Comparison of ENCODE assay signal across 15 mouse cellular contexts in the genomic region with DNA sequence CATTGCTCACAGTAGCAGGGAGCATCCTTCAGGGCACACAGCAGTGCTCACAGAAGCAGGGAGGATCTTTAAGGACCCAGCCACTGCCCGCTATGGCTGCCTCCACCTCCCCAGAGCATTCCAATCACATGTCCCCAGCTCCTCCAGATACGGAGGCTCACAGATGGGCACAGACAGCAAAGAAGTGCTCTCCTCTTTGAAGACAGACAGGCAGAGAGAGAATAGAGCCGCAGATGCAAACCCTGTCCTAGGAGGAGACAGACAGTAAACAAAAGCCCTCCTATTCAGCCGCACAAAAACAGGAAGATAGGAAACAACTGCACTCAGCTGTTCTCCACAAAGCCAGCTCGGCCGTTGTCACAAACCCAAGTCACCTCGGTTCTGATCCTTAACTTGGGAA. TPM values are rescaled to one million over a fixed set of nuclear protein-coding genes. Genes with fewer than 3 reads are reported as not detected.
DNase-seq lines count a peak whose midpoint lies in the region; ATAC-seq and TF ChIP-seq lines count a peak whose summit lies in the region.
"Had no signal": no experiment of that assay in that cellular context is flagged by ENCODE, and none has a peak within 500 bp of the region (broad histone marks: within the 10 kb centered on the region; RNA-seq: fewer than 3 reads in every experiment).

No protein-coding gene starts in this region.

- H3K9ac ChIP-seq in stomach, embryonic 16.5 days (ENCODE audit: low read length) = peak overlapping the region; percentile 20; the same call in 1 of the 2 replicates
- no peak overlapping the region for H3K9ac ChIP-seq in stomach, postnatal 0 days (ENCODE audit: low read length)
- peak overlapping the region; percentile 37; the same call in 1 of the 2 replicates for H3K9ac ChIP-seq in forebrain, embryonic 14.5 days (ENCODE audit: low read length)
- no peak overlapping the region for H3K9ac ChIP-seq in hindbrain, embryonic 16.5 days (ENCODE audit: low read depth, low read length)
- H3K9ac ChIP-seq in neural tube, embryonic 15.5 days (replicated peaks) = no peak overlapping the region; the same call in 1 of the 2 replicates

- no peak for TF ChIP-seq EP300 in stomach, postnatal 0 days (optimal IDR thresholded peaks at IDR 0.05)

- no peaks in the 10 kb centered on the region for H3K36me3 ChIP-seq in stomach, embryonic 16.5 days (ENCODE audit: control insufficient read depth, insufficient read depth, low read length)
- H3K36me3 ChIP-seq in stomach, postnatal 0 days (ENCODE audit: control insufficient read depth, insufficient read depth, low read length) = no peaks in the 10 kb centered on the region
- peaks cover 33% of the 10 kb centered on the region for H3K36me3 ChIP-seq in forebrain, embryonic 14.5 days (ENCODE audit: control insufficient read depth, insufficient read depth, low read length)
- no peaks in the 10 kb centered on the region; the same call in 1 of the 2 replicates for H3K36me3 ChIP-seq in hindbrain, embryonic 16.5 days (ENCODE audit: control insufficient read depth, insufficient read depth, low read length)
- peaks cover 12% of the 10 kb centered on the region; the same call in 1 of the 2 replicates for H3K36me3 ChIP-seq in neural tube, embryonic 15.5 days
- H3K36me3 ChIP-seq in heart, embryonic 10.5 days = no peaks in the 10 kb centered on the region

- no peak for ATAC-seq in stomach, embryonic 16.5 days (ENCODE audit: insufficient read depth, low FRiP score)
- ATAC-seq in stomach, postnatal 0 days (ENCODE audit: low FRiP score, low TSS enrichment) = no peak
- ATAC-seq in forebrain, embryonic 14.5 days = no peak
- no peak for ATAC-seq in hindbrain, embryonic 16.5 days
- no peak for ATAC-seq in neural tube, embryonic 15.5 days (ENCODE audit: low FRiP score)
- ATAC-seq: Patski had no signal

- no peak for DNase-seq in stomach, postnatal 0 days (ENCODE audit: low spot score)
- DNase-seq in forebrain, embryonic 14.5 days (ENCODE audit: low spot score) = peak; percentile 21
- no peak for DNase-seq in lung, postnatal 4 days
- DNase-seq in heart, embryonic 10.5 days (ENCODE audit: low spot score) = no peak
- DNase-seq in lung, postnatal 14 days = no peak
- DNase-seq: cerebellum, adult 9-10 months; embryo, embryonic 11 days; right cerebral cortex, postnatal 4 days had no signal

- H3K4me3 ChIP-seq in stomach, embryonic 16.5 days (replicated peaks; ENCODE audit: low read length) = no peak overlapping the region
- H3K4me3 ChIP-seq in stomach, postnatal 0 days (ENCODE audit: low read depth, low read length) = no peak overlapping the region
- no peak overlapping the region for H3K4me3 ChIP-seq in forebrain, embryonic 14.5 days (ENCODE audit: low read depth, low read length)
- H3K4me3 ChIP-seq in hindbrain, embryonic 16.5 days (ENCODE audit: low read length) = no peak overlapping the region
- H3K4me3 ChIP-seq in neural tube, embryonic 15.5 days (replicated peaks) = no peak overlapping the region
- H3K4me3 ChIP-seq in heart, embryonic 10.5 days = no peak overlapping the region

- H3K9me3 ChIP-seq in stomach, embryonic 16.5 days (replicated peaks; ENCODE audit: control insufficient read depth, low read length) = no peaks in the 10 kb centered on the region
- H3K9me3 ChIP-seq in stomach, postnatal 0 days (ENCODE audit: control insufficient read depth, low read length) = no peaks in the 10 kb centered on the region
- no peaks in the 10 kb centered on the region for H3K9me3 ChIP-seq in forebrain, embryonic 14.5 days (replicated peaks; ENCODE audit: control insufficient read depth, low read length)
- no peaks in the 10 kb centered on the region for H3K9me3 ChIP-seq in hindbrain, embryonic 16.5 days (ENCODE audit: control insufficient read depth, low read length)
- H3K9me3 ChIP-seq in neural tube, embryonic 15.5 days (replicated peaks) = no peaks in the 10 kb centered on the region
- H3K9me3 ChIP-seq in heart, embryonic 10.5 days = no peaks in the 10 kb centered on the region

- no peaks in the 10 kb centered on the region for H3K4me1 ChIP-seq in stomach, embryonic 16.5 days (ENCODE audit: control insufficient read depth, insufficient read depth, low read length)
- no peaks in the 10 kb centered on the region for H3K4me1 ChIP-seq in stomach, postnatal 0 days (replicated peaks; ENCODE audit: control insufficient read depth, insufficient read depth)
- peaks cover 21% of the 10 kb centered on the region for H3K4me1 ChIP-seq in forebrain, embryonic 14.5 days (ENCODE audit: control insufficient read depth, insufficient read depth, low read length)
- peaks cover 25% of the 10 kb centered on the region for H3K4me1 ChIP-seq in hindbrain, embryonic 16.5 days (ENCODE audit: control insufficient read depth, insufficient read depth, low read depth, low read length)
- H3K4me1 ChIP-seq in neural tube, embryonic 15.5 days = peaks cover 39% of the 10 kb centered on the region
- H3K4me1 ChIP-seq in heart, embryonic 10.5 days = peaks cover 16% of the 10 kb centered on the region

- TF ChIP-seq CTCF in stomach, postnatal 0 days (IDR thresholded peaks at IDR 0.05; ENCODE audit: low read depth) = no peak

- no peak overlapping the region for H3K4me2 ChIP-seq in stomach, embryonic 16.5 days (ENCODE audit: low read depth, low read length)
- H3K4me2 ChIP-seq in stomach, postnatal 0 days (replicated peaks; ENCODE audit: low read depth) = no peak overlapping the region
- H3K4me2 ChIP-seq in forebrain, embryonic 14.5 days (ENCODE audit: low read length) = peak overlapping the region; percentile 12; the same call in 1 of the 2 replicates
- H3K4me2 ChIP-seq in hindbrain, embryonic 16.5 days (ENCODE audit: low read length) = peak overlapping the region; percentile 11
- peak overlapping the region; percentile 17 for H3K4me2 ChIP-seq in neural tube, embryonic 15.5 days
- H3K4me2 ChIP-seq: heart, embryonic 11.5 days; liver, embryonic 11.5 days had no signal

- H3K27me3 ChIP-seq in stomach, embryonic 16.5 days (ENCODE audit: control insufficient read depth, insufficient read depth, low read length) = no peaks in the 10 kb centered on the region
- H3K27me3 ChIP-seq in stomach, postnatal 0 days (ENCODE audit: control insufficient read depth, insufficient read depth, low read length) = no peaks in the 10 kb centered on the region
- no peaks in the 10 kb centered on the region for H3K27me3 ChIP-seq in forebrain, embryonic 14.5 days (replicated peaks; ENCODE audit: control insufficient read depth, insufficient read depth, low read length)
- H3K27me3 ChIP-seq in hindbrain, embryonic 16.5 days (replicated peaks; ENCODE audit: control insufficient read depth, insufficient read depth, low read length) = no peaks in the 10 kb centered on the region
- H3K27me3 ChIP-seq in neural tube, embryonic 15.5 days (replicated peaks) = no peaks in the 10 kb centered on the region
- no peaks in the 10 kb centered on the region for H3K27me3 ChIP-seq in heart, embryonic 10.5 days (ENCODE audit: insufficient read depth, poor library complexity, severe bottlenecking)
- H3K27me3 ChIP-seq: CH12.LX, Patski had no signal

- WGBS in stomach, embryonic 16.5 days = 43% methylated on average over 7 of the region's 7 CpGs
- WGBS in stomach, postnatal 0 days = 52% methylated on average over 7 of the region's 7 CpGs
- 50% methylated on average over 7 of the region's 7 CpGs for WGBS in forebrain, embryonic 14.5 days
- 16% methylated on average over 7 of the region's 7 CpGs for WGBS in hindbrain, embryonic 16.5 days
- WGBS in neural tube, embryonic 15.5 days = 16% methylated on average over 7 of the region's 7 CpGs
- 48% methylated on average over 7 of the region's 7 CpGs for WGBS in heart, embryonic 10.5 days

- H3K27ac ChIP-seq in stomach, embryonic 16.5 days (ENCODE audit: low read length) = no peak overlapping the region
- no peak overlapping the region for H3K27ac ChIP-seq in stomach, postnatal 0 days (replicated peaks)
- no peak overlapping the region for H3K27ac ChIP-seq in forebrain, embryonic 14.5 days (ENCODE audit: low read depth, low read length)
- no peak overlapping the region for H3K27ac ChIP-seq in hindbrain, embryonic 16.5 days (ENCODE audit: low read depth, low read length)
- H3K27ac ChIP-seq in neural tube, embryonic 15.5 days (replicated peaks) = no peak overlapping the region
- no peak overlapping the region for H3K27ac ChIP-seq in heart, embryonic 10.5 days

RNA-seq across cellular contexts. Expression of gene Bcat1, which starts 35.3 kb away (rescaled TPM):
- polyA plus RNA-seq in stomach, embryonic 16.5 days (2015; fragmentation: Nextera tagmentation; extraction: Ambion mirVana) = 15.9 and 24.1 TPM in 2 replicates
- polyA plus RNA-seq in stomach, postnatal 0 days (2015; fragmentation: Nextera tagmentation; extraction: Ambion mirVana) = 6.3 and 7.4 TPM in 2 replicates
- polyA plus RNA-seq in forebrain, embryonic 14.5 days (2014; fragmentation: Nextera tagmentation; extraction: Ambion mirVana) = 105 and 111 TPM in 2 replicates
- 110 and 116 TPM in 2 replicates for polyA plus RNA-seq in hindbrain, embryonic 16.5 days (2015; fragmentation: Nextera tagmentation; extraction: Ambion mirVana)
- 94.5 and 116 TPM in 2 replicates for polyA plus RNA-seq in neural tube, embryonic 15.5 days (2015; fragmentation: Nextera tagmentation; extraction: Ambion mirVana)
- polyA plus RNA-seq in heart, embryonic 10.5 days (2016; fragmentation: Nextera tagmentation; extraction: Ambion mirVana) = 33.2 and 49.6 TPM in 2 replicates

Comparison
In these comparisons a context has a peak if more than half of its experiments do, and no peak if none do; other contexts are left out.
1. H3K9ac ChIP-seq: peak in stomach, embryonic 16.5 days (single experiment) and forebrain, embryonic 14.5 days (single experiment); none in stomach, postnatal 0 days (single experiment), hindbrain, embryonic 16.5 days (single experiment) and neural tube, embryonic 15.5 days (single experiment).
2. H3K4me2 ChIP-seq: peak in forebrain, embryonic 14.5 days (single experiment), hindbrain, embryonic 16.5 days (single experiment) and neural tube, embryonic 15.5 days (single experiment); none in stomach, embryonic 16.5 days (single experiment) and stomach, postnatal 0 days (single experiment).